Mouse (Mus musculus): ENCODE data around the gene Tex14. TPM values are rescaled to one million over a fixed set of nuclear protein-coding genes. Genes with fewer than 3 reads are reported as not detected.
A peak's percentile ranks its signal among the peaks of the same experiment; 100 is the strongest.

Gene Tex14
- total RNA-seq, 2 experiments from 2014 or later, result 0.07 to 0.15 TPM

DNA sequence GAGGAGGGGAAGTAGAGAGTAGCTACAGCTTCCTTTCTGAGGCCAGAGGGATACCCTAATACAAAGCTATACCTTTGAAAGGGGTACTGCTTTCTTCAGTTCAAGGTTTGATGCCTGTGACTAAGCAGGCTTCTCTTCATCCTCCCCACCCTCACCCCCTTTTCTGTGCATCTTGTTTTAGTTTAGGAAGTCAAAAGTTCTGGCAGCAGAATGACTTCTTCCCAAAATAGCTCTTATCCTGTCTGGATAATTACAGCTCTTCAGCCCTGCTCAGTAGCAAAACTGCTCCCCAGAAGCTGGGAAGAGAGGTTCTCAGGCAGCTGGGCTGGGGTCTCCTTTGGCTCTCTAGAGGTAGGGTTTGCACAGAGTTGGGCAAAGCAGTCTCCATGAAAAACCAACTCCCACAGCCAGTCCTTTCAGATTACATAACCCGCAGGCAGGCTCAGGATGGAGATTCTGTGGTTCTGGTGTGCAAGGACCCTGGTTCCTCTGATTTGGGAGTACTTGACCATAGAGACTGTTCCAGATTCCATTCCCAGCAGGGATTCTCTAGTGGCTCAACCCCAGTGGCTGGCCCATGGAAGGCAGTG is 166.6 kb downstream of the Tex14 start:
- peak in 1 of 2 experiments; percentile 57 for DNase-seq

- no peak for DNase-seq
These were observed 168.9 kb downstream of the Tex14 start for GRCm38 (mm10) chr11:87573751-87574150.

GRCm38 (mm10) chr11:87574520-87575180 is 169.8 kb downstream of the Tex14 start:
- DNase-seq, result no peak

DNA sequence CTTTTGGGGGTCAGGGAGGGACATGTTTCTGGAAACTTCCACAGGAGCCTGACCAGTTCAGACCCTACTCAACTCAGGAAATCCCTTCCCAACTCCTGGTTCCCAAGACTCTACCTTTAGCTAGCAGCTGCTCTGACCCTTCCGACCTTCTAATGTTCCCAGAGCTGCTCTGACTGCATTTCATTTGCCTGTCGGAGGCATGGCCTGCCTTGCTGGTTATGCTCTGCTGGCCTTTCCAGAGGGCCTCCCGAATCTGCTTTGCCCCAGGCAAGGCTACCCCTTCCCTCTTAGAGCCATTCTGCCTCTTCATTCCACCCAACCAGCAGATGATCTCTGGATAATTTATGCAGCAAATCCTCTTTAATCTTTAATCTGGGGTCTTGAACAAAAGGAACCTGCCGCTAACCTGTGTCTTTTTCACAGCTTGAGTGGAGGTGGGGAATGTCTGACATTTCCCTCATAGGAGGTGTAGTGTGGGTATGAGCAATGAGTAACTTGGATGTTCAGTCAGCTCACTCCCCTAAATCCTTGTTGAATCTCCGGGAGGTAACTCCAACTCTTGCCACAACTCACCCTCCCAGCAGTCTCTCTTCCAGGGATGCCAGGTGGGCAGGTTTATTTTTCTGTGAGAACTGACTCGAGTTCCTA is 172.9 kb downstream of the Tex14 start:
- DNase-seq, result no peak

DNA sequence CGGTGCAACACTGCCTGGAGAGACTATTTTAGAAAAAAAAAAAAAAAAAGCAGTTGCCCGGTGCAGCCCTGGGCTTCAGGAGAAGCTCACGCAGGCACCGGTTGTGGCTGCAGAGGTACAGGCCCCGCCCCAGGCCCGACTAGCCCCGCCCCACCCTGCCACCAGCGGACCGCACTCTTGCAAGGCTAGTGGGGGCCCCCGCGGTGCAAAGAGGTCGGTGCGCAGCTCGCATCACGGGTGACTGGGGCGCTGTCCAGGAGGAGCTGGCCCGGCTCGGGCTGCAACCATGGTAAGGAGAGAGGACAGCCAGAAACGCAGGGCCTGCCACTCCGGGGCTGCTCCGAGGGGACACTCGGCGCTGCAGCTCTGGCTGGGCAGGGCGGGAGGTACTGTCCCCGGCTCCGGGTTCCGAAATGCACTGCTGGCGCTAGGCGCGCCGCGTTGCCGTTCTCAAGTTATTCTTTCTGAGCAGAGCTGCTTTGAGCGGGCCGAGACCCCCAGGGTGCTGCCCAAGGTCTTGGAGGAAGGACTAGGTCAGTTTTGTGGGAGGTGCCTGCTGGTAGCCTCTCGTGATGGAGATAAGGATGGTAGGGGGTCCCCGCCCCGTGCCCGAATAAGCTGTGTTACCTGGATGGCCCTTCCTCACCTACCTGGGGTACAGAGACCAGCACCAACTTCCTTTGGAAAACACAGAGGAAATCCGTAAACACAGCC is 173.5 kb downstream of the Tex14 start:
- DNase-seq, result peak; percentile 79 to 83

DNA sequence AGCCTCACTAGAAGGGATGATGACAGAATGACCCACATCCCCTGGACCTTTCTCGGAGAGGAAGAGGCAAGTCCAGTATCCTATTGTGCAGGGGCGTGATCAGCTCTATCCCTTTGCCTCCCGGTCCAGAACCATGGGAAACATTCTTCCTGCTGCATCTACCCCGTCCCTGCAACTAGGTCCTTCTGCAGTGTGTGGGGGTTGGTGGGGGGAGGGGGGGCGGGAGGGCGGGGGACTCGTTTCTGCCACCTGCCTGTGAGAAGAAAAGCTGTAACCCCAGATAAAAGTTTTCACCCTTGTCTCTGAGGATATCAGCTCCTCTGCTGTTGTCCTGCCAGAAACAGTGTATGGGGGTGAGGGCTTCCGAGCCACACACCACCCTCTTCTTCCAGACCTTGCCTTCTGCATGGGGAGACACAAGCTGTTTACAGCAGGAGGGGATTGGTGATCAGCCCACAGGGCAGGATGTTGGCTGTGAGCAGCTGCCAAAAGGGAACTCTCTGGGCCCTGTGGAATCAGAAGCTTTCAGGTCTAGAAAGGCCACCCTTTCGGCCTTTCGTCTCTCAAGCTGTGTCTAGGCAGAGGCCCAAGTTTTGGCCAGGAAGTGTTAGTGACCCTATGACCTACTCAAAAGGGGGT is 174.2 kb downstream of the Tex14 start:
- DNase-seq, result peak; percentile 62 to 78

- DNase-seq, result peak in 1 of 2 experiments; percentile 40
These were observed 174.8 kb downstream of the Tex14 start for GRCm38 (mm10) chr11:87579713-87580112.

- DNase-seq, result no peak
These were observed 175.7 kb downstream of the Tex14 start for GRCm38 (mm10) chr11:87580543-87581085.

DNA sequence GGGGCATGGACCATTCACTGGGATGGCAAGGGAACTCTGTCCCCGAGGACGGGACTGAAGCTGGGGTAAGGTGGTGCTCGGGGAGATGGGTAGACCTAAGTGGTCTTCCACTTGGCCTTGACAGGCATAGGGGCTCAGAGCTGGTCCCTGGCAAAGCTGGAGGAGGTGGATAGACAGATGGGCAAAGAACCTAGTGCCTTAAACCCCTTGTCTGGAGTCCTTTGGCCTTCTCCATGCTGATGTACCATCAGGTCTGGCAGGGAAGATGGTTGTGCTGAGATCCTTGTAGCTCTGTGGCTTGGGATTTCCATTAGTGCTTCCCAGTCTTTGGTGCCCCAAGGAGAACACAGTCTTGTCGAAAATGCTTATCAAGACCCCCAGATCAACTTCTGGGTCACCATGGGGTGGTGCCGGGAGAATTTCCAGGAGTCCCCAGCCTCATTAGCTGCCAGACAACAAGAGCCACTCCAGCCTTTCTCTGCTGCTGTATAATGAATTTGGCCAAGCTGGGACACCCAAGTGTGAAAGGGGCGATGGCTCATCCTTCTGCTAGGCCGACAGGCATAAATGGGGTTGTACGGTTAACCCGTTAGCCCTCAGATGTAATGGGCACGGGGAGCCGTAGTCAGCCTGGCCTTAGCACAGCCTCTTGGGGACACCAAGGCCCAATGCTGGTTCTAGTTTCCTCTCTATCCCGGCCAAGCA is 176.4 kb downstream of the Tex14 start:
- DNase-seq, result no peak

- DNase-seq, result no peak
These were observed 177.3 kb downstream of the Tex14 start for GRCm38 (mm10) chr11:87581933-87582710.

DNA sequence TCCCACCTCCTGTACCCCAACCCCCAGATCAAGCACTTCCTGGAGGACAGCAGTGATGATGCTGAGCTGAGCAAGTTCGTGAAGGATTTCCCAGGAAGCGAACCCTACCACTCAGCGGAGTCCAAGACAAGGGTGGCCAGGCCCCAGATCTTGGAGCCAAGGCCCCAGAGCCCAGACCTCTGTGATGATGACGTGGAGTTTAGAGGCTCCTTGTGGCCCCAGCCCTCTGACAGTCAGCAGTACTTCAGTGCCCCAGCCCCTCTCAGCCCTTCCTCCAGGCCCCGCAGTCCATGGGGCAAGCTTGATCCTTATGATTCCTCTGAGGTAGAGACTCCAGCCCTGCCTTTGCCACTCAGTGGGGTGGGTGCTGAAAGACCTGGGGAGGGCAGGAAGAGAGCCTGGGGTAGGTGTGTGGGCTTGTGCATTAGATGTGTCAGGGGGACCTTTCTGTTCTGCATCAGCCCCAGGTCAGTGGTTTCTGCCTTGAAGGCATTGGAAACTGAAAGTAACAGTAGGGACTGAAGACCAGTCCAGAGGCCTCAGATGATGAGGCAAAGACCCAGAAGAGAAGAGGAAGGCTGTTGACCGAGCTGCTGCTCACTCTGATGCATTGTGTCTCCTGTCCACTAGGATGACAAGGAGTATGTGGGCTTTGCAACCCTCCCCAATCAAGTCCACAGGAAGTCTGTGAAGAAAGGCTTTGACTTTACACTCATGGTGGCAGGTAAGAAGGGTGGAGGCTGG is 178.6 kb downstream of the Tex14 start:
- DNase-seq, result no peak

DNA sequence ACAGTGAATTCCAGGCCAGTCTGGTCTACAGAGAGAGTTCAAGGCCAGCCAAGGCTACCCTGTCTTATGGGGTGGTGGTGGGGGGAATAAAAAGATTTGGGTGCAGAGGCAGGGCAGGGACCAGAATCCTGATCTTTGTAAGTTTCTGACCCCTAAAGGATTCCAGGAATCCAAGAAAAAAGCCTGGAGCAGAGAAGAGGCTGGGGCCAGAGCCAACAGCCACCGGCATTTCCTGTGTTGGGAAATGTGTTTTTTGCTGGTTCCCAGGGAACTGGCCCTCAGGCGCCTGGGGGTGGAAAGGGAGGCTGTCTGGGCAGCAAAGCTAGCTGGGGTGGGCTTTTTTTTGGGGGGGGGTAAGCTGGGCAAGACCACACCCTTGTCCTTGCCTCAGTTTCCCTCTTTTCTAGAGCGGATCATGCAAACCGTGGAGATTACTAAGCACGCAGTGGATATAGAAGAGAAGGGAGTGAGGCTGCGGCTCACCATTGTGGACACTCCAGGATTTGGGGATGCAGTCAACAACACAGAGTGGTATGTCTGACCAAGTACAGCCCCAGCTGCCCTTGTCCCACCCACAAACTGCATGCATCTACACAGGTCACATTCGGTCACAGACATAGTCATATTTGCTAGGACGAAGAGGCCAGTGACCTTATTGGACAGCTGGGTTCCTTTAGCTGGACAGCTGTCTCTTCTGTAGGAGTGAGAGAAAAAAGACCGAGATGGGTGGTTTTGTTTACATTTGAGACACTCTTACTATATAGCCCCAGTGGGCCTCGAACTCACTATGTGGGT is 180.0 kb downstream of the Tex14 start:
- DNase-seq, result peak; percentile 76 to 84

DNA sequence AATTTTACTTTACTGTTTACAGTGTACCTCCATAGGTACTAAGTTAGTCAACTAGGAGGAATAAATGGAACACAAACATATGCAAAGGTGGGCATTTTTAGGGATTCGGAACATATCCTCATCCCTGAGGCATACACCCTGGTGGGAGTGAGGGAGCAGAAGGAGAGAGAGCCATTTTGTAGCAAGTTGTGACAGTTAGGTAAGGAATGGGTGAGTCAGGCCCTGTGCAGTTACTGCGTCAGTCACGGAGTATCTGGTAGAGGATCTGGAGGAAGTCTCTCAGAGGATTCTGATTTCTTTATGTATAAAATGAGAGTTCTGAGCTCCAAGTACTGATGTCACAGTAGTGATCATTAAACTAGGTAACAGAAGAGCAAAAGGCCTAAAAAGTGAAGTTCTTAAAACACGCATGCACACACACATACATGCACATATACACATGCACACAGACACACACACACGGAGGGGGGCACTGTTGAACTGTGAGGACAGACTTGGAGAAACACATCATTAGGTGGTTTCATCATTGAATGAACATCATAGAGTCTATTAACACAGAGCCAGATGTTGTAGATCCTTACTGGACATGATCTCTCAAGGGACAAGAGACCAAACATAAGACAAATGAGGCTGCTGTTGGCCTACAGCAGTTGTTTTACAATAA is 182.5 kb downstream of the Tex14 start:
- DNase-seq, result no peak

GRCm38 (mm10) chr11:87589605-87590004 is 184.7 kb downstream of the Tex14 start:
- no peak for DNase-seq

GRCm38 (mm10) chr11:87590841-87591525 is 186.1 kb downstream of the Tex14 start:
- DNase-seq, result peak; percentile 45 to 76

DNA sequence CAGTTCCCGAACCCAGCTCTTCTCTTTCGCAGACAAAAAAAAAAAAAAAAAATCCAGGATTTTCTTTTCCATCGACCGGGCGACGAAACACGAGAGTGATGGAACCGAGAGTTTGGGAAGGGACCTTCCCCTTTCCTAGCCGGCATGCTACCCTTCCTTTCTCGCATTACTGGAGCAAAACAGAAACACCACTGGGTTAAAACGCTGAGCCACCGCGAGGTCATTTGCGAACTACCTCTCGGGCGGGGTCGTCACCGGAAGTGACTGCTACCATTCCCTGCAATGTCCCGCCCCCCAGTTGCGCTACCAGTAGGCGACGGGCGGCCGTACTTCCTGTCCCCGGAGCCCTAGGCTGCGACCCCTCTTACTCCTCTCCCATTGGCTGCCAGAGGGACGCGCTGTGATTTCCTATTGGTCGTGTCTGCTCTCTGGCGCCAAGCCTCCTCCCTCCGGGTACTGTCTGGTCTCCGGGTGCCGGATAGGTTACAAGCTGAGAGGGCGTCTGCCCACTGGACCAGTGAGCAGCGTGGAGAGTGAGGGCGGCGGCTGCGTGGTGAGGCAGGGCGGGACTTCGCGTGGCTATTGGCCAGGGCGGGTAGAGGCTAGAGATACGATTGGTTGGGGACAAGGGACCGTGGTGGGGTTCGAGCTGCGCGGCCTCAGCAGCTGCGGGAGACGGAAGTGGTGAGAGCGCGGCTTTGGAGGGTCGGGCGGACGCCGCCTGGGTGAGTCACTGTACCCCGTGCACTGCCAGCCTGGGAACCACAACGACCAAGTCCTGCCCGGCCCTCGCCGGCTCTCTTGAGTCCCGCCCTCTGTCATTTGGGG is 186.9 kb downstream of the Tex14 start, which contains the start of gene Mtmr4:
Gene Mtmr4 (plus strand): TSS at position 637 of the 828 bp plus-strand sequence.
- DNase-seq, result peak; percentile 99 to 100

DNA sequence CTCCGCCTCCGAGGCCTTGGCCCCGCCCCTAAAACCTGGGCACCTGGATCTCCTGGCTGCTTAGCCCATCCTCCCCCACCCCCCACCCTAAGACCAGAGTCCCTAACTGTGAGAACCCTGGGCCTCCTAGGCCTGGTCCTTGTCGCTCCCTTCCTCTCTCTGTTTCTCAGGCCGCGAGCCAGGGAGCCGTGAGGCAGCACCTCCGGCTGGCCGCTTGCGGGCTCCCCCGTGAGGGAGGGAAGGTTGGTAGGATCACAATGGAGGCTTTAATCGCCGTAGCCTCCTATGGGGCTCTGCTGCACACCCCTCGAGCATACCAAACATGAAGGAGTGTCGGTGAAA is 187.5 kb downstream of the Tex14 start:
- no peak for DNase-seq
